Mouse (Mus musculus) T-cell, adult 2 months (primary cell): ENCODE data around the gene Itpr2.

ENCODE experiments used
- DNase-seq: peaks from one replicate; pipeline ENCODE4 v3.0.0; 2022; ENCODE audit warnings: low spot score

Gene Itpr2

DNA sequence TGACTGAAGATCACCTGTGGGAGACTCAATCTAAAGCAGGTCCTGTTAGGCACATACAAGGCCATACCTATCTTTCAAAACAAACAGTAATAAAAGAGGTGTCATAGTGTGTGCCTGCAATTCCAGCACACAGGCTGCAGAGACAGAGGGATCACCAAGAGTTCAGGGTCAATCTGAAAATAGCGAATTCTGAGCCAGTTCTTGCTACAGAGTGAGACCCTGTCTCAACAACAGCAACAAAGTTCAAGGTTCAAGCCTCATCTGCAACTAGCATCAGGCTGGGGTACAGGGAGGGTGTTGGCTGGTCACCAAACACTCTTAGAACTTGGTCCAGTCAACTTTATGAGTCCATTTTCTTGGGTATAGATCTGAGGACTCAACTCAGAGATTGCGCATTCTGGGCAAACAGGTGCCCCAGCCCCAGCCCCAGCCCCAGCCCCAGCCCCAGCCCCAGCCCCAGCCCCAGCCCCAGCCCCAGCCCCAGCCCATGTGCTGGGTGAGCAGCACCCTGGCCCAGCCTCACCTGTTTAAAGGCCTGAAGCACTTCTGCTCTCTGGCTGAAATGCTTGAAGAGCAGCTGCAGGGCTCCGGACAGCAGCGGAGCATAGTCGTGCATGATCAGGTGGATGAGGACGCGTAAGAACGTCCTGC lies 155.4 kb downstream of the Itpr2 start:
- DNase-seq: no peak

- DNase-seq: peak; percentile 4
These were observed 157.3 kb downstream of the Itpr2 start for GRCm38 (mm10) chr6:146344732-146345131.

- no peak for DNase-seq
These were observed 158.2 kb downstream of the Itpr2 start for GRCm38 (mm10) chr6:146343671-146344384.

- no peak for DNase-seq
These were observed 159.0 kb downstream of the Itpr2 start for GRCm38 (mm10) chr6:146342995-146343394.

GRCm38 (mm10) chr6:146341934-146342333 lies 160.1 kb downstream of the Itpr2 start:
- DNase-seq: no peak

- no peak for DNase-seq
These were observed 160.6 kb downstream of the Itpr2 start for GRCm38 (mm10) chr6:146341413-146341812.

DNA sequence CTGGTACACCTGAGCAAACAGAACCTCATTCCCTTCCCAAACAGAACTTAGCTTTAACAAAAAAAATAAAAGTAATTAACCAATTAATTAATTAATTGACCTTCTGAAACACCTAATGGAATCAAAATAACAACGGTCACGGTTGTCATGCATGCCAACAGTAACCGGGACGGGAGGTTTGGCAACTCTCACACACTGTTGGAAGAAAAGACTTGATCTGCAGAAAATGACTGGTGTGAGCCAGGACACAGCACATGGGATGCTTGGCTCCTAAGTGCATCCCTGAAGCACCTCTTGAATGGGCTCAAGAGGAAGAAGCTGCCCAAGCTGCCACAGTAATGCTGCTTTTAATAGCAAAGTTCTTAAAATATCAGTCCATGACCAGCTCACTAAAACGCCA lies 161.1 kb downstream of the Itpr2 start:
- DNase-seq: no peak

GRCm38 (mm10) chr6:146339779-146340178 lies 162.2 kb downstream of the Itpr2 start:
- peak; percentile 13 for DNase-seq

GRCm38 (mm10) chr6:146337237-146337636 lies 164.8 kb downstream of the Itpr2 start:
- no peak for DNase-seq

GRCm38 (mm10) chr6:146335191-146335590 lies 166.8 kb downstream of the Itpr2 start:
- DNase-seq: no peak

GRCm38 (mm10) chr6:146333506-146333905 lies 168.5 kb downstream of the Itpr2 start:
- DNase-seq: no peak

- DNase-seq: no peak
These were observed 170.9 kb downstream of the Itpr2 start for GRCm38 (mm10) chr6:146331017-146331669.

- no peak for DNase-seq
These were observed 172.9 kb downstream of the Itpr2 start for GRCm38 (mm10) chr6:146329079-146329478.

DNA sequence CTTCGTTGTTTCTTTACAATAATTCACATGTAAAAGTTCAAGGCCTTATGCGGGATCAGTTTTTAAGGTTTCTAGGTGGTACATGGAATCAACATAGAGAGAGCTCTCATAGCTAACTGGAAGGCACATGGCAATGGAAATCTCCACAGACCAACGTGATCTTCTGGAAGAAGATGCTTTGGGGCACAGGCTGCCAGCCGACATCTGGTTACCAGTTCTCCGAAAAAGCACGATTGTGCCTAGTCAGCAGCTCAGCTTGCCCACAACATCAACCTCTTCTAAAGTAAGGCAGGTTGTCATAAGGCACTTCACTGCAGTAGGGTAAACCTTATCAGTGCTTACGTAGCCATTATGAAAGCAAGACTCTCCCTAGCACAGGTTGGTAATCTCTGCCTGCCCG lies 175.4 kb downstream of the Itpr2 start:
- DNase-seq: no peak

DNA sequence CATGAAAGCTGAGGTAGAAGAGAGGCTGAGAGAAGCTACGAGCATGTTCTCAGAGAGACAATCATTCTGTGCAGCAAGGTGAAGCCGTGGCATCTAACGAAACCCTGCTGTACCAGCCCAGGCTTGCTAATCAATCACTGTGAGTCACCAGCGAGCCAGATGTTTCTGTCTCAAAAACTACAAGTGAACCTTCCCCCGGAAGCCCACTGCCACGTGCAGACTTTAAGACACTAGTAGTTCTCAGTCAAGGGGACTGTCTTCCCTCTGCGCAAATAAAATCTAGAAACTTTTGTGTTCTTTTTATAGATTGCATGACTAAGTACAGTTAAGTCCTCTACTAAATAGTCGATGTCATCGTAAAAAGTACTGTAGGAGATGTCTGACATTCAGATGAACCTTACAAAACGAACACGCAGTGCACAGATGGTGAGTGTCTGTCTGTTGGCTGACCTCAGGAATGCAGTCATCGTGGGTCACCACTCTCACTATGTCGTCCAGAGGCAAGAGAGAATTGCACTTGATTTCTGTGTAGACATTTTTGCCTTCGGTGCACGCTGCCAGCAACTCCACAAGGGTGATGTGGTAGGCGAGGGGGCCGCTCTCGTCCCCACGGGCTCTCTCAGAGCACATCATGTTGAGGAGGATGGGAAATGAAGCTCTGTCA lies 177.3 kb downstream of the Itpr2 start:
- no peak for DNase-seq

DNA sequence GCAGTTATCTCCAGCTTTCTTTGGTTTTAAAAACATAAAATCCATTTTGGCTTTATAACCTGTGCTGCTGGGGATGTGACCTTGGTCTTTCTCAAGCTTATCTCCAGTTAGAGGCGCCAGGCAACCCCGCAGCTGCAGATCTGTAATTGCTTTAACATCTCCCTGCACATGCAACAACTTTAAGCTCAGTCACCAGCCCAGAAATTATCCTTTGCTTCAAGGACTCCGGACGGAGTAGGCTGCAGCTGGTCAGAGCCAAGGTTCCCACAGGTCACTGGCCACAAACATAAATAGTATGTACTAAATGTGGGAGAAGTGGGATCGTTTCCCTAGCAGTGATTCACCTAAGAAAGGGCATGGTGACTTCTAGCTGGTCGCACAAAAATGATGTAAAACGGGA lies 179.5 kb downstream of the Itpr2 start:
- no peak for DNase-seq

DNA sequence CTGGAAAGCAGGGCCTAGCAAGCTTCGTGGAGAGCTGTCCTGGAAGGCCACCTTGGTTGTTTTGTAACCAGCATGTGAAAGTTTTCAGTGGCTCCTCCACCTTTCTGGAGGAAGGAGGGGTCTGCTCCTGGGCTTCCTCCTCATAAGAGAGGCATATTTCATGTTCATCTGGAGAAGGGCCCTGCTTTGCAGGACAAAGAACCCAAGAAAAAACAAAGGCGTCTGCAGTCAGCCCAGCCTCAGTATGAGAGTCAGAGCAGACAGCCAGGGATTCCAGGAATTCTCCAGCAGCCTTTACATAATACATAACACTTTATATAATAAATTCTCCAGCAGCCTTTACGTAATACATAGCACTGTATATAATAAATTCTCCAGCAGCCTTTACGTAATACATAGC lies 180.1 kb downstream of the Itpr2 start:
- DNase-seq: no peak

- no peak for DNase-seq
These were observed 185.6 kb downstream of the Itpr2 start for GRCm38 (mm10) chr6:146316415-146316814.

- no peak for DNase-seq
These were observed 186.9 kb downstream of the Itpr2 start for GRCm38 (mm10) chr6:146315153-146315552.

GRCm38 (mm10) chr6:146314304-146314703 lies 187.7 kb downstream of the Itpr2 start:
- no peak for DNase-seq

- DNase-seq: peak; percentile 8
These were observed 188.6 kb downstream of the Itpr2 start for GRCm38 (mm10) chr6:146313396-146313795.

GRCm38 (mm10) chr6:146310210-146310609 lies 191.8 kb downstream of the Itpr2 start:
- DNase-seq: no peak

GRCm38 (mm10) chr6:146309335-146309734 lies 192.7 kb downstream of the Itpr2 start:
- no peak for DNase-seq
